Mouse (Mus musculus) heart, embryonic 15.5 days (tissue): Measurements from ENCODE around the gene Prss16. TPM values are rescaled to one million over a fixed set of nuclear protein-coding genes. Genes with fewer than 3 reads are reported as not detected.
"Not testable (repeated sequence)": the region's sequence is repeated elsewhere in the genome, so short reads cannot be mapped to it uniquely, and the experiment has no call there.

ENCODE experiments used
- ATAC-seq: fragments of 200-750 bp; cut with Nextera tagmentation; replicated peaks from 2 replicates; pipeline ENCODE4 v1.8.0; 2017; ENCODE audit warnings: low read depth, moderate TSS enrichment; ENCODE audit not compliant: insufficient number of reproducible peaks, insufficient read depth, low FRiP score
- H3K27ac ChIP-seq: fragments of 300-500 bp; sonication (generic); 2 replicates; pipeline ENCODE4 v1.5.1; 2015; ENCODE audit warnings: mild to moderate bottlenecking, inconsistent platforms
- H3K27me3 ChIP-seq: fragments of 300-500 bp; sonication (generic); 2 replicates; pipeline ENCODE4 v1.6.1; 2015; ENCODE audit warnings: inconsistent platforms
- H3K36me3 ChIP-seq: fragments of 300-500 bp; sonication (generic); 2 replicates; pipeline ENCODE4 v1.6.1; 2015; ENCODE audit warnings: mild to moderate bottlenecking, inconsistent platforms
- H3K4me1 ChIP-seq: fragments of 300-500 bp; sonication (generic); replicated peaks from 2 replicates; pipeline ENCODE4 v1.6.1; 2015; ENCODE audit warnings: inconsistent platforms
- H3K4me2 ChIP-seq: fragments of 300-500 bp; sonication (generic); 2 replicates; pipeline ENCODE4 v1.6.1; 2015; ENCODE audit warnings: inconsistent platforms, mild to moderate bottlenecking, moderate library complexity
- H3K4me3 ChIP-seq: fragments of 300-500 bp; sonication (generic); 2 replicates; pipeline ENCODE4 v1.5.1; 2015; ENCODE audit warnings: mild to moderate bottlenecking, inconsistent platforms
- H3K9ac ChIP-seq: fragments of 300-500 bp; sonication (generic); 2 replicates; pipeline ENCODE4 v1.6.1; 2015; ENCODE audit warnings: mild to moderate bottlenecking, inconsistent platforms
- H3K9me3 ChIP-seq: fragments of 300-500 bp; sonication (generic); replicated peaks from 2 replicates; pipeline ENCODE4 v1.6.1; 2016; ENCODE audit warnings: inconsistent platforms
- WGBS: fragments of 180-500 bp; shearing (Covaris S2); methylation state at CpG from one replicate; pipeline ENCODE4 v1.1.7; 2015; ENCODE audit warnings: mixed read lengths; 5-methylcytosine and 5-hydroxymethylcytosine counted together
- polyA plus RNA-seq: library from polyadenylated mRNA; unstranded; fragments of >200 nt; fragmentation: Nextera tagmentation; extraction: Ambion mirVana; gene quantifications from 2 replicates; pipeline ENCODE4 v1.2.1, GENCODE M21; 2015

Prss16 gene
- polyA plus RNA-seq, 1 experiment from 2014 or later = 9.5 TPM

DNA sequence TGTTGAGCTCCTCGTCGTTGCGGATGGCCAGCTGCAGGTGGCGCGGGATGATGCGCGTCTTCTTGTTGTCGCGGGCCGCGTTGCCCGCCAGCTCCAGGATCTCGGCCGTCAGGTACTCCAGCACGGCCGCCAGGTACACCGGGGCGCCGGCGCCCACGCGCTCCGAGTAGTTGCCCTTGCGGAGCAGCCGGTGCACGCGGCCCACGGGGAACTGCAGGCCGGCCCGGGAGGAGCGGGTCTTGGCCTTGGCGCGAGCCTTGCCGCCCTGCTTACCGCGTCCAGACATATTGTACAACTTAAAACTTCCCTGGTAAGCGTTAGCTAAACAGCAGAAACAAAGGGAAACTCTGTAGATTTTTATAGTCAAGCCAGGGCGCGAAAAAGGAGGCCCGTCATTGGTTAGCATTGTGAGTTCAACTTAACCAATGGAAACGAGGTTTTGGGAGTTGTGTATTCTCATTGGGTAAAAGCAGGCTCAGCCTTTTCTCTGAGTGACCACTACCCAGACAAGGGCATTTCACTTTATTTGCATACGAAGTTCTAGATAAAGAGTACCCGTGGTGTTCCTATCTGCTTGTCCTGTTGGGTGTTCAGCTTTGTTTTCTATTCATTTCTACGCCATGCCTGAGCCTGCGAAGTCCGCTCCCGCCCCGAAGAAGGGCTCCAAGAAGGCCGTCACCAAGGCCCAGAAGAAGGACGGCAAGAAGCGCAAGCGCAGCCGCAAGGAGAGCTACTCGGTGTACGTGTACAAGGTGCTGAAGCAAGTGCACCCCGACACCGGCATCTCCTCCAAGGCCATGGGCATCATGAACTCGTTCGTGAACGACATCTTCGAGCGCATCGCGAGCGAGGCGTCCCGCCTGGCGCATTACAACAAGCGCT, 26.0 kb upstream of the Prss16 start, which contains the start of the genes Hist1h2ah and Hist1h2bk:
Gene Hist1h2ah, minus strand, starts transcription at position 302 of the 882 bp plus-strand sequence.
Gene Hist1h2bk, plus strand, starts transcription at position 604 of the 882 bp plus-strand sequence.
- Histone ChIP-seq H3K4me3 (peak within 1 kb of the TSS; percentile 52), H3K27ac (peak within 1 kb of the TSS; percentile 78), H3K4me2 (peak within 1 kb of the TSS; percentile 71), H3K9ac (peak within 1 kb of the TSS; percentile 45), H3K4me1 (peaks cover 18% of the 10 kb centered on the region)
- ATAC-seq = peak; percentile 96
- H3K9me3 ChIP-seq, H3K36me3 ChIP-seq, H3K27me3 ChIP-seq: not testable (repeated sequence)
- under 1% methylated on average over 28 of the region's 69 CpGs for WGBS

DNA sequence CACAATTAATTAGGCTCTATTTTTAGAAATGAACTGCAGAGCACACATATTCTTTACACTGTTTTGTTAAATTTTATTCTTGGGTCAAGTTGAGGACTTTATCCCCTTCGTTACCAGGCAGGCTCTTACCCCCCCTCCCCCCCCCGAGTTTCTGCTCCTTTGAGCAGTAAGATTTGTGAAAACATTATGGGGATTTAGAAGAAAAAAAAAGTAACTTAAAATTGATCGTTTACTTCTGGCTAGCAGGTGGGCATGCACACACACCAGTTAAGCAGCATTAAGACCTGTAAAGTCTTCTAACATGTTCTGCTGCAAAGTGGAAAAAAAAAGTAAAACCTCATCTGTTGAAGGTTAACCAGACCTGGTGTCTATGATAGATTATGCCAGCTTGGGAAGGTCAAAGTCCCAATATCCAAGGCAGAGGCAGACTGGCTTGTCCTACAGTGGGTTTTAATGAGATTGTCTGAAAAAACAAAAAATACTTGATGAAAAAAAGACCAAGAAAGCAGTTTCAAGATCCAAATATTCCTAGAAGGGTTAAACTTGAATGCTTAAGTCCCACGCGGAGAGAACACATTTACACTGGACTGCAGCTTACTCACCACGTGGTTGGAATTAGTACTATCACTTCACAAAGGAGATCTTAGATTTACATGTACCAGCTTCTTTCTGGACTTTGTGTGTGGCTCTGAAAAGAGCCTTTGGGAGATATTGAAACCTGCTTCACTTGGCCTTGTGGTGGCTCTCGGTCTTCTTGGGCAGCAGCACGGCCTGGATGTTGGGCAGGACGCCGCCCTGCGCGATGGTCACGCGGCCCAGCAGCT, 25.1 kb upstream of the Prss16 start:
- Histone ChIP-seq H3K27ac (peak overlapping the region; percentile 78), H3K36me3 (no peaks in the 10 kb centered on the region), H3K4me1 (peaks cover 12% of the 10 kb centered on the region), H3K9ac (peak overlapping the region; percentile 38), H3K4me3 (peak overlapping the region; percentile 52), H3K27me3 (no peaks in the 10 kb centered on the region), H3K4me2 (peak overlapping the region; percentile 71), H3K9me3 (no peaks in the 10 kb centered on the region)
- ATAC-seq = no peak
- under 1% methylated on average over 14 of the region's 14 CpGs for WGBS

DNA sequence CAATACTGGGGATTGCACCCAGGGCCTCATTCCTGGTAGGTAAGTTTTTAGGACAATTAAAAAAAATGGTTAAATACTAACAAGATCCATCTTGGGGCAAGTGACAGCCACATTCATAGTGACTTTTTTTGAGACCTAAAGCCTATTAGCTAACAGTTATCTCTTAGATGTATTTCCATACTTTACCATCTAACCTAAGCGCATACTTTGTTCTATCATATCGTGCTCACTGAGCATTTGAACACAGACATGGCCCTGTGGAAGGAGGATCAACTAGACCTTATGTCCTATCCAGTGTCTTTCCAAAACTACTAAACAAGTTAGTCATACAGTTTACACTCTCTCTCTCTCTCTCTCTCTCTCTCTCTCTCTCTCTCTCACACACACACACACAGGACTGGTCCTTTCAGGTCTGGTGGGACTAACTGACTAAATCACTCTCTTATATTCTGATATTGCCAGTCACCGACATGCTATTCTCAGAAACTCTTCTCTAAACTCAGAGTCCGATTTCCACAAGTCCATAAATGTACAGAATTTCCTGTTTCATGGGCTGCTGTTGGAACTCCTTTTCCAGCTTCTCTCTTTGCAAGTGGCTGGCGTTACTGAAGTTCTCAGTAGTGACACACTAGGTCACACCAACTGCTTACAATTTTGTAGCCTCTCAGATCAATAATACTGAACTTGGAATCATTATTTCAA, 24.4 kb upstream of the Prss16 start:
- Histone ChIP-seq H3K4me3 (peak overlapping the region; percentile 52), H3K9me3 (no peaks in the 10 kb centered on the region), H3K4me1 (peaks cover 18% of the 10 kb centered on the region), H3K36me3 (no peaks in the 10 kb centered on the region), H3K9ac (no peak overlapping the region), H3K4me2 (peak overlapping the region; percentile 71), H3K27me3 (no peaks in the 10 kb centered on the region), H3K27ac (no peak overlapping the region)
- no peak for ATAC-seq
- 50% methylated on average over 5 of the region's 5 CpGs for WGBS

DNA sequence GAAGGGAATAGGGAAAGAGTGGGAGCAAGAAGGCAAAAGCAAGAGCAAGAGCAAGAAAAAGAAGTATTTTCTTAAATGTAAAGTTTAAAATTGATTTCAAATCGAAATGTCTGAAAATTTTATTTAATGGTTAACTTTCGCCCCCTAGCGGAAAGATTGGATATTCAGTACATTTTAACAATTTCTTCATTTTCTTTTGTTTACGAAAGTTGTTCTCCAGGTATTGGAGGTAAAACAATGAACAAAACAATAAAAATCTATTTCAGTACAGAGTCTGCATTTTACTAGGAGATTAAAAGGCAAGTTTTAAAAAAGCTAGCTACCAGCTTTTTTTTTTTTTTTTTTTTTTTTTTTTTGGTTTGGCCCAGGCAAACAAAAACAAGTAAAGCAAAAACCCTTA, 21.0 kb upstream of the Prss16 start:
- H3K27me3 ChIP-seq = no peaks in the 10 kb centered on the region
- no peak overlapping the region for H3K4me3 ChIP-seq
- 10% methylated on average over 4 of the region's 4 CpGs for WGBS
- ATAC-seq = no peak
- H3K27ac ChIP-seq = no peak overlapping the region
- H3K4me2 ChIP-seq = no peak overlapping the region
- H3K36me3 ChIP-seq = no peaks in the 10 kb centered on the region
- no peaks in the 10 kb centered on the region for H3K9me3 ChIP-seq
- H3K4me1 ChIP-seq = peaks cover 11% of the 10 kb centered on the region
- H3K9ac ChIP-seq = no peak overlapping the region

DNA sequence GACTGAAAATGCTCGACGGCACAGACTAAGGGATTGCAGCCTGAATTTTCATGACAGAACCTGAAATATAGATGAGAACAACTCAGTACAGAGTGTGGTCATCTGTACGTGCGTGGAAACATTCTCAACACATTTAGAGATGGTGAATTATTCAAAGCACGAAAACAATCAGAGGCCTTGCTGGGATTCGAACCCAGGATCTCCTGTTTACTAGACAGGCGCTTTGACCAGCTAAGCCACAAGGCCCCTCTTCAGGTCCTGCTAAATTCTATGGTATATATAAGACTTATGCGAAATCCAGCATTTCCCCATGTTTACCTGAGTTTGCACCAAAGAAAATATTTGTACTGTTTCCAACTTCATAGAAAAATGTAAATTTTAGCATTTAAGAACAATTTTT, 20.4 kb upstream of the Prss16 start:
- WGBS = 35% methylated on average over 8 of the region's 8 CpGs
- no peak overlapping the region for H3K4me2 ChIP-seq
- H3K9me3 ChIP-seq = no peaks in the 10 kb centered on the region
- no peak overlapping the region for H3K9ac ChIP-seq
- no peaks in the 10 kb centered on the region for H3K27me3 ChIP-seq
- H3K27ac ChIP-seq = no peak overlapping the region
- no peaks in the 10 kb centered on the region for H3K36me3 ChIP-seq
- H3K4me3 ChIP-seq = no peak overlapping the region
- ATAC-seq = no peak
- peaks cover 11% of the 10 kb centered on the region for H3K4me1 ChIP-seq

DNA sequence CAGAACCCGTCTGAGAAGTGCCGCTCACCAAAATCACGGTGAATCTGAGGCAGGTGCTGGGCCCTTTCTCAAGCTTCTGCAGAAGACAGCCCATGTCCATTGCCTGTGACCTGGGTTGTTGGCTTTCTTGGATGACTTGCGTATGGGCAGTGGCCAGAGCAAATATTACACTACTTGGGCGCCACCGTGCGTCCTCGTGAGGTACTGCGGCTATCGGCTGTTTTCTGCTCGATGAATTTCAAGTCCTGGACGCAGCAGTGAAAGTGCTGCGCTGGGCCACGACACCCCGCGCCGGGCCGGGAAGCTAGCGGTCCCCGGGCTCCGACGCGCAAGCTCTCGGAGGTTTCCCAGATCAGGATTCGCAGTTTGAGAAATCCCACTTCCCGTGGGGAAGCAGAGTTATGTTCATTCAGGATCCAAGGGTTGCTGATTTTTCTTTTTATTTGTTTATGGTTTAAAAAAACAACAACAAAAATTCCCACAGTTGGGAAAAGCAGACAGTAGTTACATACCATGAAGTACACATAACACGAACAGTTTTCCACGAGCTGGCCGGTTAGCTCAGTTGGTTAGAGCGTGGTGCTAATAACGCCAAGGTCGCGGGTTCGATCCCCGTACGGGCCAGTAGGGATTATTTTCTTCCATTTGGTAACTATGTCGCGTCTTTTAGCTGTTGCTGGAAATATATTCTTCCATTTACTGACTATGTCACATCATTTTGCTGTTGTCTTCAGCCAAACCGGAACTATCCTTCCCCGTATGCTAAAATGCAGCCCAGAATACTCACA, 19.3 kb upstream of the Prss16 start:
- H3K4me3 ChIP-seq = peak overlapping the region; percentile 66
- H3K9me3 ChIP-seq = no peaks in the 10 kb centered on the region
- ATAC-seq = peak; percentile 76
- WGBS = 1% methylated on average over 40 of the region's 40 CpGs
- H3K4me2 ChIP-seq = peak overlapping the region; percentile 81
- H3K27ac ChIP-seq = peak overlapping the region; percentile 87
- H3K36me3 ChIP-seq = no peaks in the 10 kb centered on the region
- H3K4me1 ChIP-seq = peaks cover 7% of the 10 kb centered on the region
- H3K27me3 ChIP-seq = no peaks in the 10 kb centered on the region
- peak overlapping the region; percentile 65 for H3K9ac ChIP-seq

DNA sequence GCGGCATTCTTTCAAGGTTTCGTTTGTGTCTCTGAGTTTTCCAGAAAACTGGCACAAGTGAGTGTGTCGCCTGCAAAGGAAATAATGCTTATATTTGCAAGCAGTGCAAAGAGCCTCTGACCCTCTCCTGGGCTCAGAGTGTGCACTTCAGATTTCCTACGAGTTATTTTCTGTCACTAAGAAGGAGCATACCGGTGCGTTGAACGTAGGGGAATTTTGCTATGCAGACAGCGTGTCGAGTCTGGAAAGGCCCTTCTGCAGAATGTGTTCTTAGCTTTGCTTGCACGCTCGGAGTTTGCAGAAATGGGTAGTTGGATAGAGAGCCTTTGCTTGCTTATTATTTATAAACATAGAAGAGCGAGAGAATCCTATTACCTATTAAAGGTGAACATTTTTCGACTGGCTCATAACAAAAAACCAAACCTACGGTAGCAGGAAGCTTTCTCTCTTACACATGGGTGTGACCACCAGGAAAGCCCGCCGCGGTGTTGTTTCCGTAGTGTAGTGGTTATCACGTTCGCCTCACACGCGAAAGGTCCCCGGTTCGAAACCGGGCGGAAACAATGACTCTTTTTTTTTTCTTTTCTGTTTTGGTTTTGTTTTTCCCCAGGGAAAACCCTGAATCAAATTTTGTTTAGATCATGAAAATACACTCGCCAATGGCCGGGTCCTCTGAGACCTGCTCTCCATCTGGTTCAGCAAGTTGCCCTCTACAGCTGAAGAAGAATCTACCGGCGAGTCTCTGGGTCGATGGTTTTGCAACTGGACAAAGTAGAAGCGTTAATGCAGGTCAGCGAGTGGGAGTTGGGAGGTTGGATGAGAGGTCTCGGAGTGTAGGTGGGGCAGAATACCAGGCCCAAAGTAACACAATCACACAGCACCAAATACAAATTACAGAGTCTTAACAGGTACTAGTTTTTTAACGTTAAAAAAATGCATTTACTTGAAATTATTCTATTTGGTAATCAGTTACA, 16.8 kb upstream of the Prss16 start:
- Histone ChIP-seq H3K9me3 (no peaks in the 10 kb centered on the region), H3K4me2 (peak overlapping the region; percentile 72), H3K4me3 (peak overlapping the region; percentile 55), H3K9ac (peak overlapping the region; percentile 54), H3K4me1 (peaks cover 11% of the 10 kb centered on the region), H3K36me3 (no peaks in the 10 kb centered on the region), H3K27ac (peak overlapping the region; percentile 54), H3K27me3 (no peaks in the 10 kb centered on the region)
- WGBS = 2% methylated on average over 35 of the region's 35 CpGs
- ATAC-seq = no peak

DNA sequence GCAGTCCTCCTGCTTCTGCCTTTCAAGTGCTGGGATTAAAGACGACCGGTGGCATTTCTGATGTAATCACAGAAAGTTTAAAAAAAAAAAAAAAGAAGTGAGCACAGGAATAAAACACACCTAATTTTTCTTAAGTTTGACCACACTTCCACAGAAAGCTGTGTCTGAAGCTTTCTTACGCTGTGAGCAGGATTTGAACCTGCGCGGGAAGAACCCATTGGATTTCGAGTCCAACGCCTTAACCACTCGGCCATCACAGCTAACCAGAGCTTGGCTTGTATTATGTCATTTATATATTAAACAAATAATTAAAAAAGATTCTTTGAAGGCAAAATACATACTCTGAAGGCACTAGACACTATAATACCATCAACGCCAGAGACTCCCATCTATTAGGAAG, 12.7 kb upstream of the Prss16 start:
- peak; percentile 57; the same call in 1 of the 2 replicates for ATAC-seq
- peak overlapping the region; percentile 29 for H3K9ac ChIP-seq
- peaks cover 4% of the 10 kb centered on the region; the same call in 1 of the 2 replicates for H3K27me3 ChIP-seq
- peak overlapping the region; percentile 16; the same call in 1 of the 2 replicates for H3K27ac ChIP-seq
- peaks cover 4% of the 10 kb centered on the region; the same call in 1 of the 2 replicates for H3K4me1 ChIP-seq
- H3K9me3 ChIP-seq = no peaks in the 10 kb centered on the region
- H3K4me2 ChIP-seq = peak overlapping the region; percentile 77
- no peaks in the 10 kb centered on the region for H3K36me3 ChIP-seq
- peak overlapping the region; percentile 61 for H3K4me3 ChIP-seq
- under 1% methylated on average over 9 of the region's 9 CpGs for WGBS

DNA sequence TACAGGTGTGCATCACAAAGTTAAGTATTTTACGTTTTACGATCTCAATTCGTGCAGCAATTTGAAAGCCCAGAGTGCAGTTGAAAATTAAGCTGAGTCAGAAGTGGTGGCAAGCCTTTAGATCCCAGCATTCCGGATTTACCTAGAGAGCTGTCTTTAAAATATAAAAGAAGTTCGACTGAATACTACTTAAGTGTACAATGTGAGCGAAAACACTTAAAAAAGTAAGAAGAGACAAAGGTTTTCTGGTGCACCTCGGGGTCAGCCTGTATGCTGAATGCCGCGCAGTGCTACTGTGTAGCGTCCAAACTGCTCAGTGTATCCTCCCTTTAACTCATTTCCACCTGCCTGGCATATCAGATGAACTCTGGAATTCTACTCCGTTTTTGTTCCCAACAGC, 12.0 kb upstream of the Prss16 start:
- Histone ChIP-seq H3K27ac (peak overlapping the region; percentile 16), H3K9ac (peak overlapping the region; percentile 29), H3K4me3 (peak overlapping the region; percentile 61), H3K36me3 (no peaks in the 10 kb centered on the region), H3K4me2 (peak overlapping the region; percentile 77), H3K4me1 (peaks cover 4% of the 10 kb centered on the region; the same call in 1 of the 2 replicates), H3K27me3 (peaks cover 5% of the 10 kb centered on the region), H3K9me3 (no peaks in the 10 kb centered on the region)
- under 1% methylated on average over 11 of the region's 11 CpGs for WGBS
- ATAC-seq = no peak
